7 mouse cellular contexts compared by ENCODE assay signal in genomic region chr10:21320601-21321000, GRCm38 (mm10).
"Had no signal": no experiment of that assay in that cellular context is flagged by ENCODE, and none has a peak within 500 bp of the region (broad histone marks: within the 10 kb centered on the region; RNA-seq: fewer than 3 reads in every experiment).

No protein-coding gene starts in this region.

- DNase-seq: kidney, adult 9 months; kidney, postnatal 36 days; layer of hippocampus, adult 9-11 months; layer of hippocampus, postnatal 36 days; lung, embryonic 14.5 days; lung, postnatal 10 days; thymus, postnatal 4 days had no signal
